Mouse (Mus musculus) cerebellum, postnatal 14 days (tissue): ENCODE measurements at regions not wholly inside any gene's neighbourhood (a gene's known extent, or its start where the extent isn't known, plus 50 kb on each side); places are given as distances from the start of the nearest gene placed in this dataset.

Experiments used
- DNase-seq, 2 experiments: peaks; one replicate each; pipeline ENCODE4 v3.0.0; 2021; ENCODE audit warnings: mixed read lengths in 2 of 2

DNA sequence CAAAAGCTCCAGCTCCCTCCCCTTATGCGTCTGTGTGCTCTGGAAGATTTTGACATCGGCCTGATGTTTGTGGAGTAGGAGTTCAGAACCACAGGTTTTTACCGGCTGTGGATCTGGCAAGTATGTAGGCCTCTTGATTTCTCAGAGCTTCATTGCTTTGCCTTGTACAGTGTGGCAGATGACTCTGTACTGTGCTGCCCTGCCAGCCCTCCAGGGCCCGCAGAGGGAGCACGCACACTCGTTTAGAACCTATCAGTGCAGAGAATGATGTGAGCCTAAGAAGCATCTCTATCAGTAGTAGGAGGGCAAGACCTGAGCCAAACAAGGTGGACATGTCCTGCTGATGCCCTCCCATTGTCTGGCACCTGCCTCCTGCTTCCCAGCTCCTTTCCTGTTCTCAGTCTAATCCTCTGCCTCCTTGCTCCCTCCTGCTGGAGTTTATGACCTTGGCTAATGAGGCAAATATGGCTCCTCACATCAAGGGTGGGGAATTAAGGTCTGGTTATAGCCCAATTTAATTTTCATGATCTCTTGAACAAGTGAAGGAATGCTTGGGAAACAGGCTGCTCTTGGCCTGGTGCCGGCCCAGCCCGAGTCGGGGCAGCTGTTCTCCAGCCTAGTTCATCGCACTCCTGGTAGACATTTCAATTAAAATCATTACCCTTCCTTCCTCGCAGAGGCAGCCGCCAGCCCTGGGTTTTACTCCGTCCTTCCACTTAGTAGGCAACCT is 344.5 kb downstream of the Tmem38b start:
- DNase-seq: peak in 1 of 2 experiments; percentile 6

- DNase-seq: no peak
Measured at GRCm38 (mm10) chr4:54184213-54184612, 358.4 kb downstream of the Tmem38b start.

DNA sequence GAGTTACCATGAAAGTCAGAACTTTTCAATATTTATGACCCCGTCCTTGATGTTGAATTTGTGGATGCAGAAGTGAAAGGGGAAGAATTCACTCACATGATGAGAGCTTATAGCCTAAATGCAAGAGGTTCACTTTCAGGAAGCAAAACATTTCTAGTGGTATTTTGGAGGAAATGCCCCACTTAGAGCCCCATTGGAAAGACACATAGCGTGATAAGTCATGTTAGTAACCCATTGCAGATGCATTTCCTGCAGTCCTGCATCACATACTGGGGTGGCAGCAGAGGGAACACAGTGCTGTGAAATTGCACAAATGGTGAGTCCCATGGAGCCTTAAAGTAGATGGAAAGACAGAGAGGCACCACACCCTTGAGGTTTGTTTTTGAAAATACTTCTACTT is 369.9 kb downstream of the Tmem38b start:
- no peak for DNase-seq

GRCm38 (mm10) chr4:54202440-54202839 is 376.6 kb downstream of the Tmem38b start:
- DNase-seq: no peak

- DNase-seq: no peak
Measured at GRCm38 (mm10) chr4:54224572-54224971, 398.7 kb downstream of the Tmem38b start.
